Mouse (Mus musculus) erythroblast, embryonic 14.5 days (primary cell): ENCODE measurements around the gene Tm4sf20.

ENCODE experiments used
- GATA1 ChIP-seq: IDR thresholded peaks from 2 replicates; pipeline ENCODE4 v1.6.1; 2012; ENCODE audit warnings: low read length, inconsistent platforms, mixed read lengths
- TAL1 ChIP-seq: IDR thresholded peaks from 3 replicates; pipeline ENCODE4 v1.6.1; 2012; ENCODE audit warnings: low read length, inconsistent platforms, mixed read lengths

- no peak for TF ChIP-seq GATA1
- no peak for TF ChIP-seq TAL1
Observed at GRCm38 (mm10) chr1:82791105-82791504, 22.8 kb upstream of the Tm4sf20 start.
